Comparison of ENCODE assay signal across 8 mouse cellular contexts in genomic region chr9:47280146-47280545, GRCm38 (mm10).
DNase-seq lines count a peak whose midpoint lies in the region; ATAC-seq lines count a peak whose summit lies in the region.

No protein-coding gene starts in this region.

- H3K9ac ChIP-seq in embryonic facial prominence, embryonic 14.5 days (ENCODE audit: low read depth, low read length) = no peak overlapping the region
- H3K9ac ChIP-seq in hindbrain, embryonic 13.5 days = no peak overlapping the region
- H3K9ac ChIP-seq in neural tube, embryonic 11.5 days (ENCODE audit: low read length) = no peak overlapping the region

- H3K4me3 ChIP-seq in embryonic facial prominence, embryonic 14.5 days (ENCODE audit: low read depth, low read length) = no peak overlapping the region
- H3K4me3 ChIP-seq in hindbrain, embryonic 13.5 days = no peak overlapping the region
- H3K4me3 ChIP-seq in neural tube, embryonic 11.5 days (ENCODE audit: low read depth, low read length) = no peak overlapping the region

- H3K27me3 ChIP-seq in embryonic facial prominence, embryonic 14.5 days (replicated peaks; ENCODE audit: control insufficient read depth, insufficient read depth, low read length) = no peaks in the 10 kb centered on the region
- H3K27me3 ChIP-seq in hindbrain, embryonic 13.5 days = no peaks in the 10 kb centered on the region
- H3K27me3 ChIP-seq in neural tube, embryonic 11.5 days (ENCODE audit: control insufficient read depth, insufficient read depth, low read length) = no peaks in the 10 kb centered on the region

- peak; percentile 59 for DNase-seq in kidney, postnatal 14 days
- DNase-seq in kidney, adult 8-10 months = no peak
- DNase-seq in embryonic facial prominence, embryonic 14.5 days (ENCODE audit: low spot score) = peak; percentile 95
- peak; percentile 61 for DNase-seq in neural tube, embryonic 11.5 days (ENCODE audit: low spot score)
- no peak for DNase-seq in cerebellum, adult 11 months
- no peak for DNase-seq in left cerebral cortex, adult 18-20 months (ENCODE audit: low spot score in 2 of 2)

- no peak overlapping the region for H3K4me2 ChIP-seq in embryonic facial prominence, embryonic 14.5 days (ENCODE audit: low read depth, low read length)
- H3K4me2 ChIP-seq in hindbrain, embryonic 13.5 days = no peak overlapping the region
- H3K4me2 ChIP-seq in neural tube, embryonic 11.5 days (ENCODE audit: low read depth) = no peak overlapping the region

- peaks cover 18% of the 10 kb centered on the region for H3K4me1 ChIP-seq in embryonic facial prominence, embryonic 14.5 days (ENCODE audit: control insufficient read depth, insufficient read depth, low read length)
- H3K4me1 ChIP-seq in hindbrain, embryonic 13.5 days (replicated peaks) = peaks cover 33% of the 10 kb centered on the region
- no peaks in the 10 kb centered on the region for H3K4me1 ChIP-seq in neural tube, embryonic 11.5 days (ENCODE audit: control insufficient read depth, insufficient read depth, low read length)

- peak overlapping the region; percentile 16; the same call in 1 of the 2 replicates for H3K27ac ChIP-seq in embryonic facial prominence, embryonic 14.5 days (replicated peaks; ENCODE audit: low read depth, low read length)
- peak overlapping the region; percentile 62; the same call in 1 of the 2 replicates for H3K27ac ChIP-seq in hindbrain, embryonic 13.5 days
- H3K27ac ChIP-seq in neural tube, embryonic 11.5 days (ENCODE audit: low read depth, low read length) = peak overlapping the region; percentile 54

- peak; percentile 78 for ATAC-seq in embryonic facial prominence, embryonic 14.5 days (ENCODE audit: low read depth)
- no peak for ATAC-seq in hindbrain, embryonic 13.5 days (ENCODE audit: low FRiP score)
- no peak for ATAC-seq in neural tube, embryonic 11.5 days (ENCODE audit: insufficient read depth, low FRiP score, low TSS enrichment)
- ATAC-seq in erythroid progenitor cell, adult 5-6 weeks (replicated peaks; ENCODE audit: low FRiP score, poor library complexity, severe bottlenecking) = no peak

- no peaks in the 10 kb centered on the region for H3K36me3 ChIP-seq in embryonic facial prominence, embryonic 14.5 days (ENCODE audit: control insufficient read depth, insufficient read depth, low read length)
- no peaks in the 10 kb centered on the region for H3K36me3 ChIP-seq in hindbrain, embryonic 13.5 days
- H3K36me3 ChIP-seq in neural tube, embryonic 11.5 days (ENCODE audit: control insufficient read depth, insufficient read depth, low read length) = no peaks in the 10 kb centered on the region

- WGBS in embryonic facial prominence, embryonic 14.5 days = 18% methylated on average over 7 of the region's 7 CpGs
- 28% methylated on average over 7 of the region's 7 CpGs for WGBS in hindbrain, embryonic 13.5 days
- WGBS in neural tube, embryonic 11.5 days = 36% methylated on average over 7 of the region's 7 CpGs

- H3K9me3 ChIP-seq in embryonic facial prominence, embryonic 14.5 days (ENCODE audit: control insufficient read depth, low read length) = no peaks in the 10 kb centered on the region
- H3K9me3 ChIP-seq in hindbrain, embryonic 13.5 days = no peaks in the 10 kb centered on the region
- H3K9me3 ChIP-seq in neural tube, embryonic 11.5 days (ENCODE audit: control insufficient read depth, low read length) = no peaks in the 10 kb centered on the region

Comparison
In these comparisons a context has a peak if more than half of its experiments do, and no peak if none do; other contexts are left out.
1. DNase-seq: peak in kidney, postnatal 14 days (single experiment), embryonic facial prominence, embryonic 14.5 days (single experiment) and neural tube, embryonic 11.5 days (single experiment); none in kidney, adult 8-10 months (0 of 2), cerebellum, adult 11 months (single experiment) and left cerebral cortex, adult 18-20 months (0 of 2).
2. Peak in every context shown above with its lines, with median percentiles within 50 percentile points of each other: H3K27ac ChIP-seq.